Mouse (Mus musculus): Measurements from ENCODE around the gene Hoxa5. TPM values are rescaled to one million over a fixed set of nuclear protein-coding genes. Genes with fewer than 3 reads are reported as not detected.

The Hoxa5 gene
- polyA plus RNA-seq, 1 experiment from 2014 or later: 21.4 TPM

DNA sequence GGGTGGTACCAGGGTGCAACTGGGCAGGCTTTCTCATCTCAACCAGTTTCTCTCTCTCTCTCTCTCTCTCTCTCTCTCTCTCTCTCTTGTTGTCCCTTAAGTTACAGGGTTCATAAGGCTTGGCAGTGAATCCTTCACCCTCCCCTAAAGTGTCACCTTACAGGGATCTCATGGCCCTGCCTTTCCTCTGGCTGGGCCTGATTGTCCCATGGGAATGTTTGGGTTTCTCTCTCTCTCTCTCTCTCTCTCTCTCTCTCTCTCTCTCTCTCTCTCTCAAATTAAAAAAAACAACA is 3.2 kb upstream of the Hoxa5 start:
- ATAC-seq: no peak
- in situ Hi-C loops (cut with MboI; ENCODE audit: low pct_unique_long_range_greater_than_20kb): loop anchor here (5.0 to 25.0 kb wide), 3 partner anchors 200 to 495 kb away; no protein-coding TSS in a partner anchor
- TF ChIP-seq CTCF (IDR thresholded peaks at IDR 0.05): no peak
- CTCF ChIA-PET: no interaction called here
- POLR2A ChIA-PET: interaction anchor here (11.3 to 37.4 kb wide), 2 partner anchors 16 to 30 kb away, joined by 153 to 378 read pairs; partner anchors contain the start of genes 5730596B20Rik and Hoxa7
- H3K27me3 ChIP-seq: no peaks in the 10 kb centered on the region
- no peak for DNase-seq (ENCODE audit: low read depth, low spot score)

DNA sequence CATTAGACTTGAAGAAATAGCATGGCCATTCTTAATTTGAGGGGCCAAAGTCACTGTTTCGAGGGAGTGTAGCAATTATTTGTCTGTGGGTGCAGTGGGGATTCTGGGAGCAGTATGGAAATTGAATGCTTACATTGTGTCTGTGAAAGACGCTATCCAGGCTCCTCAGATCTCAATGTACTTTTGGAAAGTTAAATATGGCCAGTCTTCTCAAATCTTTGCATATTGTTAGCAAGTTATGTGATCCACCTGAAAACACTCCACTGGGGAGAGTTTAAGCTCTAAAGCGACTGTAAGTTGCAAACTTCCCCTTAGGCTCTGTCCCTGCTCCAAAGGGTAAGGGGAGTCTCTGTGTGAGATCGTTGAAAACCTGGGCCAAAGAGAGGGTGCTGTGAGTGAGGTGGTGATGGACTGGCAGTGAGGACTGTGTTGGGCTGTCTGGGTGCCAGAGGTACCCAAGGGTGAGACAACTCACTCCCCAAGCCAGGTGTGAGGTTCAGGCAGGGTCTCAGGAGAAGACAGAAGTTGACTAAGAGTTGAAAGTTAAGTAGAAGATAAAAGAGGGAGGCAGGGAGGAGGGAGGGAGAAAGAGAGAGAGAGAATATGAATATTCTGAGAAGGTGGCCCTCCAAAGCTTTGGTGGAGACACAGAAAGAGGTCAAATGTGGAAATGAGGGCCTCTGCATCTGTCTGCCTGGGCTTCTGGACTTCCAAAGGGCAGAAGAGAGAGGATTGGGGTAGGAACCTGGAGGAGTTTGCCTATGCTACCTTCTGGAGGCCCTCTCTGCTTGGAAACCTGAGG is 2.7 kb upstream of the Hoxa5 start:
- H3K27me3 ChIP-seq: no peaks in the 10 kb centered on the region
- DNase-seq (ENCODE audit: low read depth, low spot score): no peak
- POLR2A ChIA-PET: interaction anchor here (11.3 to 37.4 kb wide), 2 partner anchors 16 to 29 kb away, joined by 153 to 378 read pairs; partner anchors contain the start of genes 5730596B20Rik and Hoxa7
- in situ Hi-C loops (cut with MboI; ENCODE audit: low pct_unique_long_range_greater_than_20kb): loop anchor here (5.0 to 25.0 kb wide), 3 partner anchors 200 to 495 kb away; no protein-coding TSS in a partner anchor
- TF ChIP-seq CTCF (IDR thresholded peaks at IDR 0.05): no peak
- CTCF ChIA-PET: interaction anchor here (0.9 kb wide), 1 partner anchor 203 kb away, joined by 3 read pairs; no protein-coding TSS in a partner anchor
- ATAC-seq: no peak

DNA sequence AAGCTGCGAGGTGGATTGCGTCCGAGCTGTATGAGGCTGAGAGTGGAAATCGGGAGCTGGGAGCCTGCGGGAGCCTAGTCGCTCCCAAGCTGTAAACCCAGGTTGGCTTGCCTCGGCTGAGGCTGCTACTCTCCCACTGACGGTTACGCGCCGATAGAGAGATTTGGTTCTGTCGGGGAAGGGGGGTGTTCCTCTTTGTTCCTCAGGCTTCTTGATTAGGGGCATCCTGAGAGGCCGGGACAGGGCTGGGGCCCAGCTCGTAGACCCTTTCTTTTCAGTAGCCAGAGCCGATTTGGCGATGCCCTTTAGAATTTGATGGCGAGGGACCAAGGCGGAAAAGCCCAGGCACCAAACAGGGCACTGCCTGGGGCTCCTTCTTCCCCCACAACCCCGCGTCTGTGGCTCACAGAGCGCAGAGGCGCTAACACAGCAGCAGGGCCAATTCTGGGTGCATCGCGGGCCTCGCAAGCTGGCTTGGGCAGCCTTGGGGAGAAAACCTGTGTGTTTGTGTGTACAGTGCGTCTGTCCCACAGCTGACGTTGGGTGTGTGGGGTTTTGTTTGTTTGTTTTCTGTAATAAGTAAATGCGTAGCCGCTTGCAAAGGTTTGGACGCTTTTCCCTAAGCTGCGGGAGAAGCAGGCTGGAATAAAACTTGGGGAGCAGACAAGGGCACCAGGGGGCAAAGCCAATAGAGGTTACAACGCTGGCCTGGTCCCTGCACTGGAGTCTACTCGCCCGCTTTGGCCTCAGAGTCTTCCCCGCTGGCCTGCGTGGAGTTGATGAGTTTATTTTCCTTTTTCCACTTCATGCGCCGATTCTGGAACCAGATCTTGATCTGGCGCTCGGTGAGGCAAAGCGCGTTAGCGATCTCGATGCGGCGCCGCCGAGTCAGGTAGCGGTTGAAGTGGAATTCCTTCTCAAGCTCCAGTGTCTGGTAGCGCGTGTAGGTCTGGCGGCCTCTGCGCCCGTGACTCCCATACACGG is 1.5 kb upstream of the Hoxa5 start:
- TF ChIP-seq CTCF (IDR thresholded peaks at IDR 0.05): no peak
- DNase-seq (ENCODE audit: low read depth, low spot score) (no peak), ATAC-seq (no peak)
- no peaks in the 10 kb centered on the region for H3K27me3 ChIP-seq
- POLR2A ChIA-PET: interaction anchor here (0.6 to 37.4 kb wide), 6 partner anchors 17 to 205 kb away, joined by 3 to 378 read pairs (median 4); partner anchors contain the start of gene 5730596B20Rik
- CTCF ChIA-PET: interaction anchor here (0.6 to 2.5 kb wide), 4 partner anchors 29 to 283 kb away, joined by 3 to 12 read pairs (median 4); partner anchors contain the start of gene 5730596B20Rik
- in situ Hi-C loops (cut with MboI; ENCODE audit: low pct_unique_long_range_greater_than_20kb): loop anchor here (5.0 to 25.0 kb wide), 3 partner anchors 199 to 494 kb away; no protein-coding TSS in a partner anchor

DNA sequence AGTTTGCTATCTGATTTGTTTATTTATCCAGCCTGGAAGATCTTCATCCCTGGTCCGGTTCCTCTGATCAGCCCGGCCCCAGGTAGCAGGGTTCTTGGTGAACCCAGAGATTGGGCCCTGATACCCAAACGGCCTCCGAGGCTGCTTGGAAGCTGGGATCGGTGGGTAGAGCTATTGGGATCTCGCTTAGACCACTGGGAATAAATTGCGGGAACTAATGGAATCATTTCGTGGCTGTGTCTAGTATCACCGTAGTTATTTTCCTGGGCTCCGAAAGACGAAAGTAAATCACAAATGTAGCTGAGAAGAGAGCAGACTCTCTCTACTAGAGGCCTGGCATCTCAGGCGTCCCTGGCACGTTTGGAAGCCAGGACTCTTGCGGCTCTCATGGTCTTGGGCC is 834 bp upstream of the Hoxa5 start:
- H3K27me3 ChIP-seq: no peaks in the 10 kb centered on the region
- ATAC-seq (no peak), DNase-seq (ENCODE audit: low read depth, low spot score) (no peak)
- TF ChIP-seq CTCF (IDR thresholded peaks at IDR 0.05): no peak
- ChIA-PET POLR2A (interaction anchor here (0.6 to 1.6 kb wide), 6 partner anchors 16 to 204 kb away, joined by 3 to 6 read pairs (median 4); no protein-coding TSS in a partner anchor), CTCF (interaction anchor here (0.8 to 2.5 kb wide), 7 partner anchors 19 to 207 kb away, joined by 3 to 12 read pairs (median 4); partner anchors contain the start of gene 5730596B20Rik)
- in situ Hi-C loops (cut with MboI; ENCODE audit: low pct_unique_long_range_greater_than_20kb): loop anchor here (5.0 to 25.0 kb wide), 3 partner anchors 198 to 493 kb away; no protein-coding TSS in a partner anchor

DNA sequence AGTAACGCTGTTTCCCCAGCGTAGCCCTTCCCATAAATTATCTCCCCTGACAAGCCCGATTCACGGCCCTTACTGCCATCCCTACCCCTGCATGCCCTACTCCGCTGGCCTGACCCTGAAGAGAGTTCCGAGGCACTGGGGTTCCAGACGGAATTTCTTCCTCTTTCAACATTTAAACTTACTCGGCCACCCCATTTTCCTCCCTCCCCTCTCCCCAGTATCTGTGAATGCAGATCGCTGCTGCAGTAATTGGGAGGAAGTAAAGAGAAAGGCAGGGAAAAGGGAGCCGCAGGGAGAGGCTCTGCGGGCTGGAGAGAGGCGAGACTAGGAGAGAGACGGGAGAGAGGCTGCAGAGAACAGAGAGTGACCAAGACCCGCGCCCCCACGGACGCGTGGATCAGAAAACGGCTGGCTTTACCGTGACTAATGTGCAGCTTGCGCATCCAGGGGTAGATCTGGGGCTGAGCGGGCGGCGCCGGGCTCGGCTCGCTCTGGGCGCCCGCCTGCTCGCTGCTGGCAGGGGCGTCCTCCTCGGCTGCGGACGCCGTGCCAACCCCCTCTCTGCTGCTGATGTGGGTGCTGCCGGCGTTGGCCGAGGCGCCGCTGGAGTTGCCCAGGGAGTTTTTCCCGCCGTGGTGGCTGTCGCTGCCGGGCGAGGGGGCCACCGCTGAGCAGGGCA is 877 bp downstream of the Hoxa5 start:
- no peak for DNase-seq (ENCODE audit: low read depth, low spot score)
- TF ChIP-seq CTCF (IDR thresholded peaks at IDR 0.05): no peak
- POLR2A ChIA-PET: interaction anchor here (0.6 to 1.2 kb wide), 3 partner anchors 10 to 27 kb away, joined by 3 to 4 read pairs (median 3); partner anchors contain the start of gene Hoxa4
- in situ Hi-C loops (cut with MboI; ENCODE audit: low pct_unique_long_range_greater_than_20kb): loop anchor here (25.0 kb wide), 1 partner anchor 491 kb away; no protein-coding TSS in a partner anchor
- CTCF ChIA-PET: interaction anchor here (0.6 to 2.6 kb wide), 12 partner anchors 8 to 212 kb away, joined by 3 to 12 read pairs (median 4); partner anchors contain the start of gene 5730596B20Rik
- no peaks in the 10 kb centered on the region for H3K27me3 ChIP-seq
- no peak for ATAC-seq

DNA sequence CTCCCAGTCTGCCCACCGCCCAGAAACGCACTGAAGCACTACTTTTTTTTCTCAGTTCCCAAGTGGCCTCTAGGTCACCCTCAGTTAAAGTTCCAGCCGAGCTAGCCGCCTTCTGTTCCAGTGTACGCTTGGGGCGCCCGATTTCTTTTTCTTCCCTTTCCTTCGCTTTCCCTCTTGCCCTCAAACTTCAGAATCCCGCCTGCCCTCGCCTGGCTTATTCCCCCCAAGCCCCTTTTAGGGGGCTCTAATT is 1.3 kb downstream of the Hoxa5 start:
- ChIA-PET CTCF (interaction anchor here (1.1 to 2.6 kb wide), 4 partner anchors 8 to 326 kb away, joined by 3 to 6 read pairs (median 4); no protein-coding TSS in a partner anchor), POLR2A (interaction anchor here (0.9 to 1.0 kb wide), 2 partner anchors 12 to 26 kb away, joined by 3 to 6 read pairs; no protein-coding TSS in a partner anchor)
- in situ Hi-C loops (cut with MboI; ENCODE audit: low pct_unique_long_range_greater_than_20kb): loop anchor here (25.0 kb wide), 1 partner anchor 491 kb away; no protein-coding TSS in a partner anchor
- no peaks in the 10 kb centered on the region for H3K27me3 ChIP-seq
- no peak for ATAC-seq
- no peak for TF ChIP-seq CTCF (IDR thresholded peaks at IDR 0.05)
- no peak for DNase-seq (ENCODE audit: low read depth, low spot score)

DNA sequence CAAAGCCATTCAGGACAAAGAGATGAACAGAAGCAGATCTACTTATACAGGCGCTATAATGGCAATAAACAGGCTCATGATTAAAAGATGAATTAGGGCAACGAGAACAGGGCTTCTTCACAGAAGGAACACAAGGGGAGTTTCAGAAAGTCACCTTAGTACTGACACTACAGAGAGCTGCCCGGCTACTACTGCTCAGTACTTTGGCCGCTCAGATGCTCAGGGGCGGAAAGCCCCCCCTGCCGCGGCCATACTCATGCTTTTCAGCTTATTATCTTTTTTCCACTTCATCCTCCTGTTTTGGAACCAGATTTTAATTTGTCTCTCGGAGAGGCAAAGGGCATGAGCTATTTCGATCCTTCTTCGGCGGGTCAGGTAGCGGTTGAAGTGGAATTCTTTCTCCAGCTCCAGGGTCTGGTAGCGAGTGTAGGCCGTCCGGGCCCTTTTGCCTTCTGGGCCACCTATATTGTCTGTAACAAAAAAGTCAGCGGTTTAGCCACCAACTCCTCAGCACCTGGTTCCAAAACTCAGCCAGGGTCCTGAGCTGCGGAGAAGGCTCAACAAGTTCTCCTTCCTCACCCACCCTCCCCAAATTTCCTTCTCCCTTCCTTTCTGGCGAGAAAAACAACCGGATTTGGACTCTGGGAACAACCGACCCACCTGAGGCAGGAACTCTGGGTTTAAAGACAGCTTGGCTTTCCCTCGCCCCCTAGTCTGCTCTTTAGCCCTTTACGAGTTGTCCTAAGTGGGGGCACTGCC is 1.8 kb downstream of the Hoxa5 start:
- POLR2A ChIA-PET: interaction anchor here (0.6 to 1.0 kb wide), 3 partner anchors 12 to 604 kb away, joined by 3 to 6 read pairs (median 4); no protein-coding TSS in a partner anchor

DNA sequence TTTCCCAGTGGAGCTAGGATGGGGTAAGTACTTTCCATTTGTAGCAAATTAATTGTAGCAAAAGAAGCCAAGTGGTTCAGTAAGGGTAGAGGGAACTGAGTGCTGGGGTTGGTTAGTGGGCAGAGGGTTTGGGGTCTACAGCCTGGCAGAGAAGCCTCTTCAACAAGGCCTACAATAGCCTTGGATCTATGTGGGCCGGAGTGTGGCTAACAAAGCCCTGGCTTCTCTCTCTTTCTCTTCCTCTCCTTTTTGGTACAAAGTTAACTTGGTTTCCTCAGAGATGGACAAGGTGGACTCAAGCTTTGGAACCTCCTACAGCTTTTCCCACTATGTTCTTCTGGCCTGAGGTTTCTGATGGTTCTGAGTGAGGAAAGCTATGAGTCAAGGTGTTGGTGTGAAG is 3.1 kb downstream of the Hoxa5 start:
- ATAC-seq (no peak), DNase-seq (ENCODE audit: low read depth, low spot score) (no peak)
- POLR2A ChIA-PET: interaction anchor here (0.6 to 0.8 kb wide), 2 partner anchors 31 to 268 kb away, joined by 4 read pairs; no protein-coding TSS in a partner anchor
- no peaks in the 10 kb centered on the region for H3K27me3 ChIP-seq
- CTCF ChIA-PET: interaction anchor here (1.0 to 2.6 kb wide), 8 partner anchors 10 to 326 kb away, joined by 3 to 7 read pairs (median 4); partner anchors contain the start of gene Hoxa10
- TF ChIP-seq CTCF (IDR thresholded peaks at IDR 0.05): no peak
- in situ Hi-C loops (cut with MboI; ENCODE audit: low pct_unique_long_range_greater_than_20kb): loop anchor here (25.0 kb wide), 1 partner anchor 489 kb away; no protein-coding TSS in a partner anchor

More for the DNA sequence above, 1.8 kb downstream of the Hoxa5 start:
- in situ Hi-C loops (cut with MboI; ENCODE audit: low pct_unique_long_range_greater_than_20kb): loop anchor here (25.0 kb wide), 1 partner anchor 490 kb away; no protein-coding TSS in a partner anchor
- ATAC-seq (no peak), DNase-seq (ENCODE audit: low read depth, low spot score) (no peak)
- TF ChIP-seq CTCF (IDR thresholded peaks at IDR 0.05): no peak
- H3K27me3 ChIP-seq: no peaks in the 10 kb centered on the region
- CTCF ChIA-PET: interaction anchor here (0.7 to 2.6 kb wide), 8 partner anchors 9 to 327 kb away, joined by 3 to 7 read pairs (median 3); partner anchors contain the start of gene Hoxa10

Measured in Patski (cell line).